Comparison of ENCODE assay signal across 8 mouse cellular contexts in the genomic region with DNA sequence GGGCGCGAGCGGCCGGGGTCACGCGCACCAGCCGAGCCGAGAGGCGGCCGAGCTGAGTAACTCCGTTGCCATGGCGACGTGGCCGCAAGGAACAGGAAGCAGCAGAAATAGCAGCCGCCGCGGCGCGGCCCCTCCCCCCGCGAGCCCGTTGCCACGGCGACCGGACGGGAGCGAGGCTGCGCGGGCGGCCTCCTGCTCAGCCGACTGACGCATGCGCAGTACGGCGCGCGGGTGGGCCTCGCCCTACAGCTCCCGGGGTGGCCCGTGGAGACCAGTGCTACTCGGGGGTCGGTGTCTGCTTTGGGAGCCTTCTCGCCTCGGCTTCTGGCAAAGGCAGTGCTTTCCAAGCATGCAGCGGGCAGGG.
DNase-seq lines count a peak whose midpoint lies in the region; ATAC-seq lines count a peak whose summit lies in the region.

No protein-coding gene starts in this region.

- peak; percentile 88 for DNase-seq in MEL-GATA-1-ER (ENCODE audit: extremely low read depth, low read depth)
- peak; percentile 100 for DNase-seq in cerebellum, adult 8-10 months
- DNase-seq in forelimb bud, embryonic 11.5 days (ENCODE audit: low read depth, low spot score) = peak; percentile 99
- DNase-seq in layer of hippocampus, adult 9-10 months (ENCODE audit: low spot score) = peak; percentile 98
- DNase-seq in ovary, postnatal 10 days (ENCODE audit: low spot score) = peak; percentile 99
- DNase-seq in thymus, postnatal 10 days (ENCODE audit: low spot score in 2 of 2) = peak; percentile 99 to 100

- 0% methylated on average over 24 of the region's 45 CpGs for WGBS in lung, embryonic 16.5 days

- H3K4me1 ChIP-seq in lung, embryonic 16.5 days (replicated peaks; ENCODE audit: control insufficient read depth, insufficient read depth, low read length) = peaks cover 41% of the 10 kb centered on the region

- H3K4me2 ChIP-seq in lung, embryonic 16.5 days (ENCODE audit: low read depth, low read length) = peak overlapping the region; percentile 86

- peak overlapping the region; percentile 100 for H3K27ac ChIP-seq in lung, embryonic 16.5 days (ENCODE audit: low read length)

- peak overlapping the region; percentile 79 for H3K9ac ChIP-seq in lung, embryonic 16.5 days (ENCODE audit: low read length)

- H3K4me3 ChIP-seq in lung, embryonic 16.5 days (ENCODE audit: low read length) = peak overlapping the region; percentile 54

- no peaks in the 10 kb centered on the region for H3K36me3 ChIP-seq in lung, embryonic 16.5 days (ENCODE audit: control insufficient read depth, insufficient read depth, low read length)

- no peaks in the 10 kb centered on the region for H3K27me3 ChIP-seq in lung, embryonic 16.5 days (ENCODE audit: control insufficient read depth, insufficient read depth, low read depth, low read length)

- H3K9me3 ChIP-seq in lung, embryonic 16.5 days (ENCODE audit: control insufficient read depth, low read length) = no peaks in the 10 kb centered on the region

- peak; percentile 67 to 78 for ATAC-seq in hematopoietic stem cell, adult 5-6 weeks (replicated peaks in 1 of 2; ENCODE audit: insufficient read depth in 1 of 2, low FRiP score in 2 of 2, low TSS enrichment in 1 of 2, low read depth in 1 of 2, poor library complexity in 2 of 2, severe bottlenecking in 2 of 2)
- ATAC-seq in lung, embryonic 16.5 days (ENCODE audit: low read depth) = peak; percentile 84

Comparison
In these comparisons a context has a peak if more than half of its experiments do, and no peak if none do; other contexts are left out.
1. Peak in every context shown above with its lines: DNase-seq, ATAC-seq, H3K4me3 ChIP-seq and H3K27ac ChIP-seq.